Mouse (Mus musculus): ENCODE data around the gene Trappc1.

- TF ChIP-seq POLR2A (IDR thresholded peaks at IDR 0.05; ENCODE audit: insufficient read depth, low read length) (no peak), EP300 (IDR thresholded peaks at IDR 0.05; ENCODE audit: insufficient read depth, low read depth, low read length) (no peak), CTCF (IDR thresholded peaks at IDR 0.05; ENCODE audit: low read depth, low read length) (no peak)
Measured at GRCm38 (mm10) chr11:69316361-69316760, 7.4 kb upstream of the Trappc1 start.
